Mouse (Mus musculus) spleen, adult 2 months (tissue): ENCODE measurements around the gene Gca.

Source experiments
- CTCF ChIP-seq: fragments of 200-500 bp; IDR thresholded peaks from 2 replicates; pipeline ENCODE4 v1.5.1; 2011; ENCODE audit warnings: mild to moderate bottlenecking, inconsistent platforms; ENCODE audit not compliant: insufficient read depth, insufficient read length, insufficient replicate concordance; ENCODE audit errors: extremely low read depth
- POLR2A ChIP-seq: fragments of 200-500 bp; IDR thresholded peaks from 2 replicates; pipeline ENCODE4 v1.6.1; 2011; ENCODE audit warnings: low read depth, low read length, inconsistent platforms

GRCm38 (mm10) chr2:62725946-62726345 lies 61.9 kb downstream of the Gca start:
- TF ChIP-seq POLR2A (no peak), CTCF (no peak)
